Mouse (Mus musculus) left cerebral cortex, postnatal 36 days (tissue): Measurements from ENCODE around the gene Zswim9. TPM values are rescaled to one million over a fixed set of nuclear protein-coding genes. Genes with fewer than 3 reads are reported as not detected.
A peak's percentile ranks its signal among the peaks of the same experiment; 100 is the strongest.

Source experiments
- DNase-seq, 2 experiments: peaks; one replicate each; pipeline ENCODE4 v3.0.0; 2021 to 2022; ENCODE audit warnings: low spot score in 2 of 2, mixed read lengths in 1 of 2
- intact Hi-C: fragments of 180-260 bp; cut with DNase I; formaldehyde crosslinking; loops from one replicate; pipeline ENCODE4 v1.15.1; 2025
- total RNA-seq, 2 experiments: library from RNA; stranded (reverse); gene quantifications; 2 replicates each; pipeline ENCODE4 v1.2.3; 2021

Gene Zswim9
- total RNA-seq, 2 experiments from 2014 or later: 13.4 to 15.9 TPM

DNA sequence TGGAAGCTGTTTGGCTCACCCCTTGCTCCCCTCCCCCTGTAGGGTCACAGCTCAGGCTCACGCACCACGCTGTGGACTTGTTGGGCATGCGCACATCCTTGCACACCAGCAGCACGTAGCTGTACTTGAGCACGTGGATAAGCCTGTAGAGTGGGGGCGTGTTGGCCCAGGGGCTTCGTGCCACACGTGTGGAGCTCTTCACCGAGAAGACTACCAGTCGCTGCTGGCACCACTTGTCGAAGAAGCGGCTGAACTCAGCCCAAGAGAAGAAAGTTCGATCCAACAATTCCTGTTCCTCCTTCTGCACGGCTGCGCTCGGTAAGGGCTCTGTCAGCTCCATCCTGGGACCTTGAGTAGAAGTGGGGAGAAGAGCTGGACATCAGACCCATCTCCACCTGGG, 1.4 kb downstream of the Zswim9 start, which contains the start of gene Lig1:
TSS of gene Lig1 (plus strand) at position 203 of the 400 bp plus-strand sequence.
- intact Hi-C loops: loop anchor here (5.0 kb wide), 2 partner anchors 225 to 380 kb away; partner anchors contain the start of genes Mzf1 and Zscan22

GRCm38 (mm10) chr7:13271704-13272103, 6.8 kb downstream of the Zswim9 start:
- intact Hi-C loops: no loop called here
- no peak for DNase-seq

More for the DNA sequence above, 1.4 kb downstream of the Zswim9 start, which contains the start of gene Lig1:
- DNase-seq: no peak

- intact Hi-C loops: no loop called here
- no peak for DNase-seq
These were observed 9.1 kb downstream of the Zswim9 start for GRCm38 (mm10) chr7:13269394-13269793.

DNA sequence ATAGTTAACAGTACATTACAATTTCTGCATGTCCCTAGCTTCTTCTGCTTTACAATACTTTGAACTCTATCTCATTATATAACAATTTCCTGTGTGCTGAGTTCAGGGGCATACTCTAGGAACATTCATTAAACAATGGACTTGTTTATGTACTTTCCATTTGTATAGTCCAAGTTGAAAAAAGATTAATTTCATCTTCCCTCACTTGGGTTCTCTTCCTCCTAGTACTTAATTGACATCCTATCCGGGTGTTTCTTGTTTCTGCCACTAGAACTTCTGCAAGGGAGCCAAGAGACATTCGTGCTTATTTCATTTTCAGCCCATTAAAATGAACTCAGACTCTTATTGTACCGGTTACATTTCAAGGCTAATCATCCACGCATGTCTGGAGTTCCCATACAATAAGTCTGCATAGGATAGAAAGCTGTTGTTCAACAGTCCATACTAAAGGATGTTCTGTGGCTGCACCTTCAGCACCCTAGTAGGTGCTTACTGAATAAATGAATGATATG, 9.7 kb downstream of the Zswim9 start:
- no peak for DNase-seq
- intact Hi-C loops: no loop called here

DNA sequence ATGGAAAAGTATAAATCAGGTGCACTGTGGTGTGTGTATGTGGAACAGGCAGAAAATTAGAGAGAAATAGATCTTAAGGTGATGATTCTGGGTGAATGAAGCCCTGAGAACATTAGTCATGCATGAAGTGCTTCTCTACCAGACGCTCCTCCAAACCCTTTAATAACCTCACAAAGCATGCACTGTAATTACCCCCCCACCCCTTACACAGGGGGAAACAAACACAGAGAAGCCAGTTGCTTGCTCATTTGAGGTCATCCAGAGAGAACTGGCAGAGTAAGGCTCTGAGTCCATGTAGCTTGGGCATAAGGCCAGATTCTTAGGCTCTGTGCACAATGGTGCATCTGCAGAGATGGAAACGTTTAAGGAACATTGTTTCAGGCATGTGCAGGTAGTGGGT, 14.1 kb downstream of the Zswim9 start:
- no peak for DNase-seq
- intact Hi-C loops: no loop called here

- intact Hi-C loops: no loop called here
These were observed 14.7 kb downstream of the Zswim9 start for GRCm38 (mm10) chr7:13263851-13264250.

GRCm38 (mm10) chr7:13260746-13261700, 17.5 kb downstream of the Zswim9 start:
- intact Hi-C loops: no loop called here
- peak; percentile 9 to 25 for DNase-seq

More at GRCm38 (mm10) chr7:13263851-13264250, 14.7 kb downstream of the Zswim9 start:
- peak in 1 of 2 experiments; percentile 14 for DNase-seq

- intact Hi-C loops: no loop called here
- DNase-seq: no peak
These were observed 65.8 kb downstream of the Zswim9 start, which contains the start of gene Vmn1r89 for GRCm38 (mm10) chr7:13212720-13213119. Gene Vmn1r89, plus strand, starts transcription at chr7:13213020.

Other genes starting within 250 kb of the Zswim9 start
- gene Chmp2a, start 243.9 kb downstream of the Zswim9 start, total RNA-seq: 100 to 1,000 TPM; 124 to 136 TPM
- gene Ube2m, start 240.4 kb downstream of the Zswim9 start, total RNA-seq: 100 to 1,000 TPM; 210 to 252 TPM
- 10 to 100 TPM; 12.2 to 15.8 TPM for gene Mzf1, start 224.0 kb downstream of the Zswim9 start, total RNA-seq
- gene Vmn1r85, start 183.5 kb downstream of the Zswim9 start, total RNA-seq: not detected
- not detected for gene Vmn1r86, start 158.8 kb downstream of the Zswim9 start, total RNA-seq
- gene Vmn1r87, start 138.6 kb downstream of the Zswim9 start, total RNA-seq: not detected
- gene Vmn1r88, start 119.2 kb downstream of the Zswim9 start, total RNA-seq: under 1 TPM; 0.07 to 0.09 TPM
- not detected for gene Vmn1r89, start 65.7 kb downstream of the Zswim9 start, total RNA-seq
- 1 to 10 TPM; 7.0 to 7.8 TPM for gene Lig1, start 1.4 kb downstream of the Zswim9 start, total RNA-seq
- gene Pla2g4c, start 45.9 kb upstream of the Zswim9 start, total RNA-seq: under 1 TPM; 0.25 to 0.43 TPM
- gene Cabp5, start 119.4 kb upstream of the Zswim9 start, total RNA-seq: under 1 TPM; 0.35 to 0.66 TPM
- gene Bsph1, start 172.1 kb upstream of the Zswim9 start, total RNA-seq: not detected